Mouse (Mus musculus): ENCODE measurements around the gene Got1. TPM values are rescaled to one million over a fixed set of nuclear protein-coding genes. Genes with fewer than 3 reads are reported as not detected.

The Got1 gene
- polyA plus RNA-seq (2017; shearing (Covaris generic)): 55.5 TPM

DNA sequence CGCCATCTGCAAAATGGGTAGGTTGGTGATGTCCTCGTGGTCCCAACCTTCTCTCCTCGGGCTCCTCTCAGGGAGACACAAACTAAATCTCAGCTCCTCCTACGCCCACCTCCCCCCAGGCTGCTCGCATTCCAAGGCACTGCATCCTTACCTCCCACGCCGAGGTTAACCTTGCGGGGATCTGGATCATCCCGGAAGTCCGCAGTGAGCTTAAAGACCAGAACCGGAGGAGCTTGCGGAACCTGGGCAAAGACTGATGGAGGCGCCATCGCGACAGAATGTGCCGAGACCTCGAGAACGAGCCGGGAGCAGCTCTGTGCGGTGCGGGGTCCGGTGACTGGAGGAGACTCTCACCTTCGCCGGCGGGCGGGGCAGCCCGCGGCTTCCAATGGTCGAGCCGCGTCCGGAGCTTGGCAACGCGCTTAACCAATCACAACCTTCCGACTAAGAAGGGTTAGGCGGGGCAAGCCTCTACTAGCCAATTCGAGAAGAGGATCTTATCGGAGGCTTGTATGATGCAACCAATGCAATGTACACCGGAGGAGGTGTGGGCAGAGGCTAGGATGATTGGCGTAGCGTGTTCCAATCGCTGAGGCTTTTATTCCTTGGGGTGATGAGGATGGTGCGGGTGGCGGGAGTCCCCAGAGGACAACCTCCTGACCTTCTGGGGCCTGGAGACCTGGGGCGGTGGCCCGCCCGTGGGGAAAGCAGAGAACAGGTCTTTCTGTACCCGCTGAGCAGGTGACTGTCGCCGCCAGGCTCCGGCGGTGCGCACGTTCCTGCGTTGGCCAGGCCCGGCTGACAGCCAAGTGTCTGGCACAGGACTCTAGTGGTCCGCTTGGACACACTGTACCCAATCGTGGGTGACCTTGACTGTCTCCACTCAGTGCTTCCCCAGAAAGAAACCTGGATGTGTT, at the start of gene Got1:
Got1 (minus strand) TSS at position 419 of the 917 bp plus-strand sequence.

Other genes starting within 250 kb of the Got1 start
- gene Hpse2, start 136.2 kb downstream of the Got1 start, polyA plus RNA-seq (2017; shearing (Covaris generic)): not detected
- not detected for gene Cnnm1, start 84.2 kb downstream of the Got1 start, polyA plus RNA-seq (2017; shearing (Covaris generic))
- gene Nkx2-3, start 87.7 kb upstream of the Got1 start, polyA plus RNA-seq (2017; shearing (Covaris generic)): not detected
- 5.1 TPM for gene Slc25a28, start 150.3 kb upstream of the Got1 start, polyA plus RNA-seq (2017; shearing (Covaris generic))
- 5.1 TPM for gene Entpd7, start 165.1 kb upstream of the Got1 start, polyA plus RNA-seq (2017; shearing (Covaris generic))
- 13.1 TPM for gene Cutc, start 228.4 kb upstream of the Got1 start, polyA plus RNA-seq (2017; shearing (Covaris generic))
- gene Cox15, start 228.4 kb upstream of the Got1 start, polyA plus RNA-seq (2017; shearing (Covaris generic)): 38.1 TPM